ENCODE assay signal across 9 mouse cellular contexts in the genomic region with DNA sequence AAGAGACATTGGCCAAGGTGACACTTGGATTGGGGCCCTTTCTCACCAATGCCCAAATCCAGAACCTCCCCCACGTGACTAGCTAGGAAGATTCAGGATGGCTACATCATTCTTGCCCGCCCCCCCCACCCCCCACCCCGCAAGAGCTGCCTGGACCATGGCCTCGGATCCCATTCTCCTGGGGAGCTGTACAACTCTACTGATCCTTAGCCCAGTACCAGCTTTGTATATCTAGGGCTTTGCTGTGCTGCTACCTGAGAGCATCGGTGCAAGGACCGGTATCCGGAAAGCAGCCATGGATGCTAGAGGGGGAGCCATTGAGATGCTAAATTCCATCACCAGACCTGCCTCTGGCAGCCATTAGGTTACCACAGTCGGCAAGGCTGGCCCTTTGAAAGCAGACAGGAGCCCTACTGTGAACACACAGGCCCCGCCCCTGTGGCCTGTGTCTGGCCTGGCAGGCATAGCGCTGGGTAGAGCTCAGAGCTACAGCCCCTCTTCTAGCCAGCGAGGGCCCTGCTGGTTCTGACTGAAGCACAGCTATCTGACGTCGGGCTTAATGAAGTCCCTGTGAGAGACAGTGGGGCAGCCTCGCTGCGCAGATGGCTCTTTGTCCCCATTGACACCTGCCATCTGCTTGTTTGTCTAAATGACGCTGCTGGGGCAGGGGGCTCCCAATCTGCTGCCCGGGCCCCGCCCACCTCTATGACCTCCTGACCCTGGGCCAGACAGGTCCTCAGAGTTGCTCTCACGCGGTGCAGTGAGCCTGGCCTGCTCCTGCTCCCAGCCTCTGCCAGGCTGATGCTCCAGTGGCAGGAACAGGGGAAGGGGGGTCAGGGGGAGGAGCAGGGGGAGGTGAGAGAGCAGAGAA.
A peak's percentile ranks its signal among the peaks of the same experiment; 100 is the strongest.
DNase-seq lines count a peak whose midpoint lies in the region; ATAC-seq lines count a peak whose summit lies in the region.
"Had no signal": no experiment of that assay in that cellular context is flagged by ENCODE, and none has a peak within 500 bp of the region (broad histone marks: within the 10 kb centered on the region; RNA-seq: fewer than 3 reads in every experiment).

No protein-coding gene starts in this region.

- 1% methylated on average over 20 of the region's 20 CpGs for WGBS in hindbrain, embryonic 13.5 days
- 4% methylated on average over 20 of the region's 20 CpGs for WGBS in neural tube, embryonic 14.5 days

- H3K36me3 ChIP-seq in hindbrain, embryonic 13.5 days, result no peaks in the 10 kb centered on the region
- H3K36me3 ChIP-seq in neural tube, embryonic 14.5 days (ENCODE audit: control insufficient read depth, insufficient read depth, low read length), result no peaks in the 10 kb centered on the region
- H3K36me3 ChIP-seq: liver, embryonic 13.5 days had no signal

- H3K4me1 ChIP-seq in hindbrain, embryonic 13.5 days (replicated peaks), result peaks cover 17% of the 10 kb centered on the region
- H3K4me1 ChIP-seq in neural tube, embryonic 14.5 days (ENCODE audit: control insufficient read depth, insufficient read depth, low read length), result peaks cover 6% of the 10 kb centered on the region
- H3K4me1 ChIP-seq: liver, embryonic 13.5 days had no signal

- peak; percentile 94 for ATAC-seq in hindbrain, embryonic 13.5 days (ENCODE audit: low FRiP score)
- ATAC-seq in neural tube, embryonic 14.5 days (ENCODE audit: low read depth), result peak; percentile 94
- ATAC-seq in granulocyte monocyte progenitor cell, adult 5-6 weeks (replicated peaks; ENCODE audit: poor library complexity, severe bottlenecking), result no peak; the same call in 1 of the 2 replicates

- no peaks in the 10 kb centered on the region for H3K9me3 ChIP-seq in hindbrain, embryonic 13.5 days
- H3K9me3 ChIP-seq in neural tube, embryonic 14.5 days (ENCODE audit: control insufficient read depth, low read length), result no peaks in the 10 kb centered on the region
- H3K9me3 ChIP-seq: liver, embryonic 13.5 days had no signal

- peak overlapping the region; percentile 36; the same call in 1 of the 2 replicates for H3K9ac ChIP-seq in hindbrain, embryonic 13.5 days
- peak overlapping the region; percentile 22; the same call in 1 of the 2 replicates for H3K9ac ChIP-seq in neural tube, embryonic 14.5 days (replicated peaks; ENCODE audit: low read depth, low read length)
- H3K9ac ChIP-seq: liver, embryonic 13.5 days had no signal

- DNase-seq in left cerebral cortex, postnatal 4 days, result peak; percentile 78
- no peak for DNase-seq in left cerebral cortex, postnatal 14 days (ENCODE audit: low spot score in 2 of 2)
- peak; percentile 92 for DNase-seq in embryo, embryonic 10.5 days (ENCODE audit: low spot score)
- no peak for DNase-seq in lung, postnatal 36 days
- no peak for DNase-seq in lung, postnatal 14 days
- DNase-seq: liver, embryonic 13.5 days had no signal

- peak overlapping the region; percentile 41 for H3K4me2 ChIP-seq in hindbrain, embryonic 13.5 days
- H3K4me2 ChIP-seq in neural tube, embryonic 14.5 days (ENCODE audit: low read depth, low read length), result peak overlapping the region; percentile 26; the same call in 1 of the 2 replicates
- H3K4me2 ChIP-seq: liver, embryonic 13.5 days had no signal

- peak overlapping the region; percentile 69 for H3K27ac ChIP-seq in hindbrain, embryonic 13.5 days
- H3K27ac ChIP-seq in neural tube, embryonic 14.5 days (ENCODE audit: low read depth, low read length), result peak overlapping the region; percentile 62; the same call in 1 of the 2 replicates
- H3K27ac ChIP-seq: liver, embryonic 13.5 days had no signal

- peaks cover 7% of the 10 kb centered on the region; the same call in 1 of the 2 replicates for H3K27me3 ChIP-seq in hindbrain, embryonic 13.5 days
- H3K27me3 ChIP-seq in neural tube, embryonic 14.5 days (ENCODE audit: control insufficient read depth, insufficient read depth, low read length), result no peaks in the 10 kb centered on the region

- 0 out of 2 replicates have a peak overlapping the region, but pooled peaks have one; percentile 0 for H3K4me3 ChIP-seq in hindbrain, embryonic 13.5 days
- H3K4me3 ChIP-seq in neural tube, embryonic 14.5 days (ENCODE audit: low read depth, low read length), result no peak overlapping the region
- H3K4me3 ChIP-seq: liver, embryonic 13.5 days had no signal

- intact Hi-C loops in left cerebral cortex, postnatal 4 days (cut with DNase I), result no loop called here
- intact Hi-C loops in left cerebral cortex, postnatal 14 days (cut with DNase I), result no loop called here

Comparison
In these comparisons a context has a peak if more than half of its experiments do, and no peak if none do; other contexts are left out.
1. DNase-seq: peak in left cerebral cortex, postnatal 4 days (single experiment) and embryo, embryonic 10.5 days (single experiment); none in left cerebral cortex, postnatal 14 days (0 of 2), lung, postnatal 36 days (single experiment) and lung, postnatal 14 days (single experiment).